Mouse (Mus musculus): ENCODE results near the gene Grin2c.

DNA sequence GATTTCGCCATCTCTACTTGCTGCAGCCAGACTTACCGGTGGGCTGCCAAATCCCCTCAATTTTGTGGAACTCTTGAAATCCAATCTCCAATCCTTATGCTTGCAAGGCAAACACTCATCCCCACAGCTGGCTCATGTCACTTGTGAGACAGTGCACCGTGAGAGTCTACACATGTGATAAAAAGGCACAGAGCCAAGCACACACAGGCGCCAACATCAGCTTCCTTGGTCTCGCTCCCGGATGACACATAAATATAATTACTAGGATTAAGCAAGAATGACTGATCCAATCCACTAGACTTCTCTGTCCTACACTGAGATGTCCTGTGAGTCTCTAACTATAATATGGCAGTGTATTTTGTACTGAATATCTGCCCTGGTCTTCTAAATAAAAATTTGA lies 23.9 kb upstream of the Grin2c start:
- TF ChIP-seq CTCF (IDR thresholded peaks at IDR 0.05; ENCODE audit: extremely low read depth, insufficient read depth, low read length) (no peak), POLR2A (IDR thresholded peaks at IDR 0.05; ENCODE audit: extremely low read depth, insufficient read depth, low read length) (no peak)
